Mouse (Mus musculus): ENCODE data around the gene Apela. TPM values are rescaled to one million over a fixed set of nuclear protein-coding genes. Genes with fewer than 3 reads are reported as not detected.
"Not testable (repeated sequence)": the region's sequence is repeated elsewhere in the genome, so short reads cannot be mapped to it uniquely, and the experiment has no call there.

Gene Apela
- polyA plus RNA-seq, 1 experiment: not detected

DNA sequence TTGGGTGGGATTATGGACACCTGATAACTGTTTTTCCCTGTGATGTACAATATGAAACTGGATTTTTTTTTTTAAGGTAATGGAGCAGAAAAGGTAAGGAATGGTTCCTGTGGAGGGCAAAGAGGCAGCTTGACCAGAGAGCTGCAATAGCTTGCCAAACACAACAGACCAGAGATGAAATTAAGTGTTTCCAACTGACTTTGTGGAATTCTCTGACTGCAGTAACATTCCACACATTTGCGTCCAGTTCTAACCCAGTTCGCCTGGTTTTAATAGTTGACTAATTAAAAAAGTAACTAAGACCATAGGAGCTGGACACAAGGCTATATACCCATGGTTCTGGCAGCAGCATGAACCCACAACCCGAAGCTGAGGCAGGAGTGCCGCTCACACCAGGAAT lies 7.4 kb downstream of the Apela start:
- no peaks in the 10 kb centered on the region for H3K36me3 ChIP-seq (ENCODE audit: control insufficient read depth, insufficient read depth, low read length)
- DNase-seq (ENCODE audit: low read depth in 1 of 2, low spot score in 2 of 2): no peak
- no peak overlapping the region for H3K27ac ChIP-seq (ENCODE audit: insufficient read depth, low read length)
- H3K4me1 ChIP-seq (ENCODE audit: control insufficient read depth, insufficient read depth, insufficient read length): no peaks in the 10 kb centered on the region
- no peaks in the 10 kb centered on the region for H3K27me3 ChIP-seq (ENCODE audit: control insufficient read depth, insufficient read depth, low read length)
- TF ChIP-seq CTCF (IDR thresholded peaks at IDR 0.05; ENCODE audit: extremely low read depth, insufficient read depth, insufficient read length, insufficient replicate concordance) (no peak), POLR2A (IDR thresholded peaks at IDR 0.05; ENCODE audit: low read depth, low read length) (no peak)
- no peak overlapping the region for H3K4me3 ChIP-seq (ENCODE audit: extremely low read depth, insufficient read depth, insufficient read length)
- 86% methylated on average over 4 of the region's 4 CpGs for WGBS

DNA sequence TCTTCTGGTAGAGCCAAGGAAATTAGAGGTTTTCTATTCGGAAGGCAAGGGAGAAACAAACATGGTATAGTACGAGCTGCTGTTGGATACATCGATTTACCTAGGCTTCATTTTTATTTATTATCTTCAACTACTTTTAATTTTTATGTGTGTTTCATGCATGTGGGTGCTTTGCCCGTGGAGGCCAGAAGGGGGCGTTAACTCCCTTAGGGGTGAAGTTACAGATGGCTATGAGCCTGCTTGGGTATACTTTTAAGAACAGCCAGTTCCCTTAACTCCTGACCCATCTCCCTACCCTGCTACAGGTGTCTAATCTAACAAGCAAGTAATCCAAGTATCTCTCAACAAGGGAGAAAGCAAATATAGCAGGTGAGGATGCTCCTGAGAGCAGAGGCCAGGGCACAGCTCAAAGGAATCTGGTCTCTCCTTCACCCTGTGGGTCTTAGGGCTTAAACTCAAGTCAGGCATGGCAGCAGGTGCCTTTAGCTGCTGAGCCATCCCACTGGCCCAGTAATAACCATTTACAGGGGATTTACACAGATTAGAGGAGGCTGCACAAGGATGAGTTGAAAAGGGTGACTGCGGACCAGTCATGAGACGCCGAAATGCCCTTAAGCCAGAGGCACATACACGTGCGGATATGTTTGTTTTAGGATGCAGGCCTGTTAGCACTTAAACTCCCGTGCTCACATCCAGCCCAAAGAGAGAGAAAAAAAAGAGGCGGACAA lies 8.0 kb downstream of the Apela start:
- DNase-seq (ENCODE audit: low read depth in 1 of 2, low spot score in 2 of 2): no peak
- no peak for TF ChIP-seq POLR2A (IDR thresholded peaks at IDR 0.05; ENCODE audit: low read depth, low read length)
- no peak for TF ChIP-seq CTCF (IDR thresholded peaks at IDR 0.05; ENCODE audit: extremely low read depth, insufficient read depth, insufficient read length, insufficient replicate concordance)
- no peaks in the 10 kb centered on the region for H3K27me3 ChIP-seq (ENCODE audit: control insufficient read depth, insufficient read depth, low read length)
- H3K4me1 ChIP-seq (ENCODE audit: control insufficient read depth, insufficient read depth, insufficient read length): no peaks in the 10 kb centered on the region
- no peaks in the 10 kb centered on the region for H3K36me3 ChIP-seq (ENCODE audit: control insufficient read depth, insufficient read depth, low read length)
- H3K4me3 ChIP-seq (ENCODE audit: extremely low read depth, insufficient read depth, insufficient read length): no peak overlapping the region
- 87% methylated on average over 12 of the region's 12 CpGs for WGBS
- H3K27ac ChIP-seq (ENCODE audit: insufficient read depth, low read length): no peak overlapping the region

- H3K36me3 ChIP-seq (ENCODE audit: control insufficient read depth, insufficient read depth, low read length): no peaks in the 10 kb centered on the region
- no peak overlapping the region for H3K4me3 ChIP-seq (ENCODE audit: extremely low read depth, insufficient read depth, insufficient read length)
- DNase-seq (ENCODE audit: low read depth in 1 of 2, low spot score in 2 of 2): peak in 1 of 2 experiments; percentile 30
- H3K27me3 ChIP-seq (ENCODE audit: control insufficient read depth, insufficient read depth, low read length): no peaks in the 10 kb centered on the region
- WGBS: 50% methylated on average over 8 of the region's 8 CpGs
- TF ChIP-seq POLR2A (IDR thresholded peaks at IDR 0.05; ENCODE audit: low read depth, low read length): no peak
- TF ChIP-seq CTCF (IDR thresholded peaks at IDR 0.05; ENCODE audit: extremely low read depth, insufficient read depth, insufficient read length, insufficient replicate concordance): peak; percentile 32; the same call in 1 of the 2 replicates
- no peaks in the 10 kb centered on the region for H3K4me1 ChIP-seq (ENCODE audit: control insufficient read depth, insufficient read depth, insufficient read length)
- H3K27ac ChIP-seq (ENCODE audit: insufficient read depth, low read length): no peak overlapping the region
Observed at GRCm38 (mm10) chr8:65022485-65022884, 14.7 kb downstream of the Apela start.

DNA sequence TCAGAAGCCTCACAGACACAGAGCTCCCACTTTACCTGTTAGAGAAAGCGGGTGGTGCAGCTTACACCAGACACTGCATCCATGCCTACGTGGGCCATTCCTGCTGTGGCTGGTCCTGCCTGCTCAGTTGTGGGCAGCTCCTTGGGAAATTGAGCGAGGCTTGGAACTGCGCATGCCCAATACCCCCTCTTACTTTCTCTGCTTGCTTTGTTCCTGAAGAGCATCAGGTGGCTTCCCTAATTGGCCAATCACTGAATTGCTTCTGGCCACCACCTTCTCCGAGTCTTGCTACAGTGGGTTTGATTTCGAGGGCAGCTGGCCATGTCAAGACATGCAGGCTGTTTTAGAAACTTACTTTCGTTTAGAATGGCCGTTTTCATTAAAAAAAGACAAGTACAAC lies 18.7 kb downstream of the Apela start, which contains the start of the genes Trim61 and Trim60:
Gene Trim61, minus strand, starts transcription at position 101 of the 400 bp plus-strand sequence.
Gene Trim60, minus strand, starts transcription at position 162 of the 400 bp plus-strand sequence.
- DNase-seq (ENCODE audit: low read depth in 1 of 2, low spot score in 2 of 2): no peak

DNA sequence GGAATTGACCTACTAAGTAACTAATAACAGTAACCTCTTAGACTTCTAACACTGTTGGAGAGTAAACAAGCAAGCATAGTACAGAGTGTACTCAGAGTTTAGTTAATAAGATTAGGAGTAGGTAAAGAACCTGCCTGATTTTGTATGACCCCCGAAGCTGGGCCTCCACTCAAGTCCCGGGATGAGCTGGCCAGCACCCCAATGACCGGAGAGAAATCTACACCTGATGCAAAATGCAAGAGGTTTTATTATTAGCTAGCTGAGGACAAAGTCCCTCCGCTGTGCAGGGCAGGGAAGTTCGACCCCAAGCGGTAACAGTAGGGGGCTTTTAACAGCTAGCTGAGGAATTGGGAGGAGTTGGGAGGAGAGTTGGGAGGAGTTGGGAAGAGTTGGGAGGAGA lies 29.5 kb downstream of the Apela start:
- not testable (repeated sequence) for DNase-seq (ENCODE audit: low read depth in 1 of 2, low spot score in 2 of 2); H3K36me3 ChIP-seq (ENCODE audit: control insufficient read depth, insufficient read depth, low read length); H3K27ac ChIP-seq (ENCODE audit: insufficient read depth, low read length); H3K27me3 ChIP-seq (ENCODE audit: control insufficient read depth, insufficient read depth, low read length); H3K4me1 ChIP-seq (ENCODE audit: control insufficient read depth, insufficient read depth, insufficient read length); H3K4me3 ChIP-seq (ENCODE audit: extremely low read depth, insufficient read depth, insufficient read length)
- WGBS: 87% methylated on average over 6 of the region's 6 CpGs

More for the DNA sequence above, 18.7 kb downstream of the Apela start, which contains the start of the genes Trim61 and Trim60:
- Histone ChIP-seq H3K4me1 (ENCODE audit: control insufficient read depth, insufficient read depth, insufficient read length) (no peaks in the 10 kb centered on the region), H3K27ac (ENCODE audit: insufficient read depth, low read length) (no peak within 1 kb of the TSS), H3K36me3 (ENCODE audit: control insufficient read depth, insufficient read depth, low read length) (no peaks in the 10 kb centered on the region), H3K27me3 (ENCODE audit: control insufficient read depth, insufficient read depth, low read length) (no peaks in the 10 kb centered on the region), H3K4me3 (ENCODE audit: extremely low read depth, insufficient read depth, insufficient read length) (no peak within 1 kb of the TSS)
- WGBS: 84% methylated on average over 8 of the region's 8 CpGs
- TF ChIP-seq CTCF (IDR thresholded peaks at IDR 0.05; ENCODE audit: extremely low read depth, insufficient read depth, insufficient read length, insufficient replicate concordance): no peak
- no peak for TF ChIP-seq POLR2A (IDR thresholded peaks at IDR 0.05; ENCODE audit: low read depth, low read length)

- no peak overlapping the region for H3K4me3 ChIP-seq (ENCODE audit: extremely low read depth, insufficient read depth, insufficient read length)
- no peak for DNase-seq (ENCODE audit: low read depth in 1 of 2, low spot score in 2 of 2)
- no peak overlapping the region for H3K27ac ChIP-seq (ENCODE audit: insufficient read depth, low read length)
- H3K36me3 ChIP-seq (ENCODE audit: control insufficient read depth, insufficient read depth, low read length): no peaks in the 10 kb centered on the region
- TF ChIP-seq POLR2A (IDR thresholded peaks at IDR 0.05; ENCODE audit: low read depth, low read length): no peak
- no peak for TF ChIP-seq CTCF (IDR thresholded peaks at IDR 0.05; ENCODE audit: extremely low read depth, insufficient read depth, insufficient read length, insufficient replicate concordance)
- H3K27me3 ChIP-seq (ENCODE audit: control insufficient read depth, insufficient read depth, low read length): no peaks in the 10 kb centered on the region
- 85% methylated on average over 4 of the region's 4 CpGs for WGBS
- no peaks in the 10 kb centered on the region for H3K4me1 ChIP-seq (ENCODE audit: control insufficient read depth, insufficient read depth, insufficient read length)
Observed at GRCm38 (mm10) chr8:64998806-64999365, 38.2 kb downstream of the Apela start.

DNA sequence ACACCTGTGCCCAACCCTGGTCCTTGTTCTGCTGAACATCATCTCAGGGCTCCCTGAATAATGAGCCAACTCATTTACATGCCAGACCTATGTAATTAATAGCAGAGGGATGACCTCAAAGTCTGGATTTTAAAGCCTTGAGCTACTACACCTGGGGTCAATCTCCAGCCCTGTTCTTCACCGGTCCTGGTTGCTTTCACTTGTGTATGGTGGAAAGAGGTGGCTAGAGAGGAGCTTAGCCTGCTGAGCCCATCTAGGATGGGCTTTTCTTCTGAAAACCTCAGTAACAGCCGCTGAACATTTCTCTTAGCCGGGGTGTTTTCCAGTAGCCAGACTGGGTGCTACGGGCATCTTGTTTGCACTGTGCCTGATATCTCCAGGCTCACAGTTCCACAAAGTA lies 49.4 kb downstream of the Apela start, which contains the start of gene Trim75:
Gene Trim75, minus strand, starts transcription at position 101 of the 400 bp plus-strand sequence.
- no peak for DNase-seq (ENCODE audit: low read depth in 1 of 2, low spot score in 2 of 2)
- no peaks in the 10 kb centered on the region for H3K27me3 ChIP-seq (ENCODE audit: control insufficient read depth, insufficient read depth, low read length)
- H3K4me1 ChIP-seq (ENCODE audit: control insufficient read depth, insufficient read depth, insufficient read length): no peaks in the 10 kb centered on the region
- WGBS: 94% methylated on average over 4 of the region's 4 CpGs
- no peak within 1 kb of the TSS for H3K27ac ChIP-seq (ENCODE audit: insufficient read depth, low read length)
- no peak within 1 kb of the TSS for H3K4me3 ChIP-seq (ENCODE audit: extremely low read depth, insufficient read depth, insufficient read length)
- TF ChIP-seq POLR2A (IDR thresholded peaks at IDR 0.05; ENCODE audit: low read depth, low read length): no peak
- TF ChIP-seq CTCF (IDR thresholded peaks at IDR 0.05; ENCODE audit: extremely low read depth, insufficient read depth, insufficient read length, insufficient replicate concordance): no peak
- H3K36me3 ChIP-seq (ENCODE audit: control insufficient read depth, insufficient read depth, low read length): no peaks in the 10 kb centered on the region

Data from spleen, adult 2 months (tissue).